Mouse (Mus musculus) monocyte, adult 5-6 weeks (primary cell): Measurements from ENCODE around the gene Rplp2. TPM values are rescaled to one million over a fixed set of nuclear protein-coding genes. Genes with fewer than 3 reads are reported as not detected.

Experiments used
- ATAC-seq: fragments of 153-309, 156-312 bp; replicated peaks from 2 replicates; pipeline ENCODE4 v1.8.0; 2017; ENCODE audit warnings: mild to moderate bottlenecking; ENCODE audit not compliant: low TSS enrichment, insufficient number of reproducible peaks, severe bottlenecking, poor library complexity, low FRiP score
- total RNA-seq: library from RNA; stranded (forward); fragments of 200-1000, 200-491, 200-594 nt; gene quantifications from 3 replicates; pipeline ENCODE4 v1.2.3, GENCODE M21; 2017

Gene Rplp2
- total RNA-seq, 1 experiment from 2014 or later = 3,796 TPM

DNA sequence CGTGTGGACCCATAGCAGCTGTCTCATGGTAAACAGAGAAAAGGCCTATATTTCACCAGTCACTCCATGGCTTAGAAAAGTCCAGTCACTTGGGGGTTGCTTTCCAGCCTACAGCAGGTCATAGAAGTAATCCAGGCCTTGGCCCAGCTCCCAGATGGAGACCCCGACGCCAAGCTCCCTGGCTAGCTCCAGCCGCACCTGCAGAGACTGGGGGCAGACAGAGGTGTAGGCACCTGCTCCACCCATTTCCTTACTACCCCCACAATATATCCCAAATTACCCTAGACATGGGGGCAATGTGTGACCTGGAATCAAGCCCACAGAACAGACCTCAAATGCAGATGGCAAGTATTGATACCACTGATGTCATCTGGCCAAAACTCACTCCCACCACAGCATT, 48.8 kb downstream of the Rplp2 start:
- ATAC-seq = no peak

- ATAC-seq = no peak
These were observed 50.4 kb downstream of the Rplp2 start for GRCm38 (mm10) chr7:141497600-141497999.

Other genes starting within 250 kb of the Rplp2 start
- gene Lmntd2, start 233.3 kb upstream of the Rplp2 start, total RNA-seq = 1.6 TPM in 1 of 3 replicates, not detected in the others
- gene Rassf7, start 231.5 kb upstream of the Rplp2 start, total RNA-seq = 1.4 to 11.5 TPM (median 1.9 TPM) in 3 replicates
- 51.4 to 90.4 TPM (median 72.9 TPM) in 3 replicates for gene Phrf1, start 218.6 kb upstream of the Rplp2 start, total RNA-seq
- gene Irf7, start 180.9 kb upstream of the Rplp2 start, total RNA-seq = 76.2 to 126 TPM (median 78.7 TPM) in 3 replicates
- not detected in 3 replicates for gene Cdhr5, start 170.6 kb upstream of the Rplp2 start, total RNA-seq
- not detected in 3 replicates for gene Sct, start 168.2 kb upstream of the Rplp2 start, total RNA-seq
- gene Drd4, start 155.4 kb upstream of the Rplp2 start, total RNA-seq = not detected in 3 replicates
- 10.2 to 21.2 TPM (median 16.0 TPM) in 3 replicates for gene Deaf1, start 119.7 kb upstream of the Rplp2 start, total RNA-seq
- gene Tmem80, start 119.6 kb upstream of the Rplp2 start, total RNA-seq = 2.8 to 16.3 TPM (median 7.1 TPM) in 3 replicates
- not detected in 3 replicates for gene Eps8l2, start 108.5 kb upstream of the Rplp2 start, total RNA-seq
- 548 to 1,201 TPM (median 1,116 TPM) in 3 replicates for gene Taldo1, start 55.2 kb upstream of the Rplp2 start, total RNA-seq
- gene Gatd1, start 33.2 kb upstream of the Rplp2 start, total RNA-seq = 11.4 to 15.3 TPM (median 14.6 TPM) in 3 replicates
- not detected in 3 replicates for gene Cend1, start 17.9 kb upstream of the Rplp2 start, total RNA-seq
- gene Slc25a22, start 9.5 kb upstream of the Rplp2 start, total RNA-seq = 6.2 to 14.8 TPM (median 7.4 TPM) in 3 replicates
- 4.5 to 5.9 TPM (median 4.8 TPM) in 3 replicates for gene Pidd1, start 3.3 kb upstream of the Rplp2 start, total RNA-seq
- 19.7 to 28.0 TPM (median 25.4 TPM) in 3 replicates for gene Pnpla2, start 7.8 kb downstream of the Rplp2 start, total RNA-seq
- gene Cracr2b, start 13.7 kb downstream of the Rplp2 start, total RNA-seq = not detected in 3 replicates
- gene Cd151, start 20.0 kb downstream of the Rplp2 start, total RNA-seq = 17.8 to 40.8 TPM (median 20.7 TPM) in 3 replicates
- 14.0 to 22.2 TPM (median 14.6 TPM) in 3 replicates for gene Polr2l, start 27.8 kb downstream of the Rplp2 start, total RNA-seq
- 0.95 TPM in 1 of 3 replicates, not detected in the others for gene Tspan4, start 27.9 kb downstream of the Rplp2 start, total RNA-seq
- 10.4 to 19.8 TPM (median 13.9 TPM) in 3 replicates for gene Chid1, start 92.5 kb downstream of the Rplp2 start, total RNA-seq
- gene Ap2a2, start 114.8 kb downstream of the Rplp2 start, total RNA-seq = 39.0 to 52.7 TPM (median 48.6 TPM) in 3 replicates
- gene Muc6, start 207.9 kb downstream of the Rplp2 start, total RNA-seq = 0.10 to 0.21 TPM in 2 of 3 replicates, not detected in the other
- not detected in 3 replicates for gene Muc2, start 243.0 kb downstream of the Rplp2 start, total RNA-seq